Mouse (Mus musculus) E14TG2a.4 (cell line): ENCODE data around the gene Wdr81.

Experiments
- H3K27me3 ChIP-seq: 2 replicates; pipeline ENCODE4 v1.6.1; 2014; ENCODE audit warnings: low read length, control low read depth; ENCODE audit not compliant: insufficient read depth
- H3K36me3 ChIP-seq: 2 replicates; pipeline ENCODE4 v1.6.1; 2014; ENCODE audit warnings: low read length, control low read depth; ENCODE audit not compliant: insufficient read depth
- H3K4me1 ChIP-seq: replicated peaks from 2 replicates; pipeline ENCODE4 v1.6.1; 2014; ENCODE audit warnings: low read depth, low read length, control low read depth
- H3K4me3 ChIP-seq: replicated peaks from 2 replicates; pipeline ENCODE4 v1.5.1; 2014; ENCODE audit warnings: mild to moderate bottlenecking, low read length
- H3K9me3 ChIP-seq: 2 replicates; pipeline ENCODE4 v1.6.1; 2014; ENCODE audit warnings: low read length, control low read depth
- CTCF ChIP-seq: conservative IDR thresholded peaks from 2 replicates; pipeline ENCODE4 v1.5.1; 2014; ENCODE audit warnings: low read length
- NANOG ChIP-seq: IDR thresholded peaks from 2 replicates; pipeline ENCODE4 v1.6.1; 2014; ENCODE audit warnings: borderline replicate concordance, low read length, mixed read lengths
- POU5F1 ChIP-seq: IDR thresholded peaks from 2 replicates; pipeline ENCODE4 v1.6.1; 2014; ENCODE audit warnings: low read length, borderline replicate concordance

The Wdr81 gene

GRCm38 (mm10) chr11:75453991-75454930 lies at the start of gene Wdr81:
Gene Wdr81, minus strand, starts transcription at chr11:75454717.
- H3K9me3 ChIP-seq, result no peaks in the 10 kb centered on the region
- H3K4me1 ChIP-seq, result peaks cover 69% of the 10 kb centered on the region
- H3K36me3 ChIP-seq, result peaks cover 32% of the 10 kb centered on the region
- peaks cover 38% of the 10 kb centered on the region for H3K27me3 ChIP-seq
- H3K4me3 ChIP-seq, result peak within 1 kb of the TSS; percentile 81
- no peak for TF ChIP-seq NANOG
- 0 out of 2 replicates have a peak, but pooled peaks have one; percentile 9 for TF ChIP-seq CTCF

- no peaks in the 10 kb centered on the region for H3K27me3 ChIP-seq
- no peaks in the 10 kb centered on the region for H3K9me3 ChIP-seq
- H3K36me3 ChIP-seq, result peaks cover 100% of the 10 kb centered on the region
- H3K4me1 ChIP-seq, result no peaks in the 10 kb centered on the region
- H3K4me3 ChIP-seq, result no peak overlapping the region
- no peak for TF ChIP-seq CTCF
- no peak for TF ChIP-seq NANOG
- no peak for TF ChIP-seq POU5F1
Observed at GRCm38 (mm10) chr11:75498126-75498525, 43.6 kb upstream of the Wdr81 start.

- H3K27me3 ChIP-seq, result no peaks in the 10 kb centered on the region
- no peaks in the 10 kb centered on the region for H3K9me3 ChIP-seq
- H3K4me1 ChIP-seq, result peaks cover 4% of the 10 kb centered on the region; the same call in 1 of the 2 replicates
- peaks cover 100% of the 10 kb centered on the region for H3K36me3 ChIP-seq
- no peak overlapping the region for H3K4me3 ChIP-seq
- TF ChIP-seq CTCF, result no peak
- TF ChIP-seq POU5F1, result no peak
- no peak for TF ChIP-seq NANOG
Observed at GRCm38 (mm10) chr11:75494296-75495049, 40.0 kb upstream of the Wdr81 start.

GRCm38 (mm10) chr11:75487496-75487895 lies 33.0 kb upstream of the Wdr81 start:
- TF ChIP-seq POU5F1, result no peak
- Histone ChIP-seq H3K9me3 (no peaks in the 10 kb centered on the region), H3K4me3 (peak overlapping the region; percentile 99), H3K4me1 (peaks cover 28% of the 10 kb centered on the region), H3K36me3 (peaks cover 51% of the 10 kb centered on the region), H3K27me3 (no peaks in the 10 kb centered on the region)

- no peaks in the 10 kb centered on the region for H3K9me3 ChIP-seq
- peaks cover 44% of the 10 kb centered on the region for H3K36me3 ChIP-seq
- TF ChIP-seq POU5F1 (no peak), CTCF (no peak), NANOG (no peak)
- H3K4me3 ChIP-seq, result peak within 1 kb of the TSS; percentile 99
- peaks cover 28% of the 10 kb centered on the region for H3K4me1 ChIP-seq
- H3K27me3 ChIP-seq, result no peaks in the 10 kb centered on the region
Observed at GRCm38 (mm10) chr11:75486601-75487285, 32.2 kb upstream of the Wdr81 start, which contains the start of gene Prpf8. Gene Prpf8, plus strand, starts transcription at chr11:75486816.

GRCm38 (mm10) chr11:75486192-75486591 lies 31.7 kb upstream of the Wdr81 start:
- TF ChIP-seq CTCF, result no peak
- no peak for TF ChIP-seq POU5F1
- no peak for TF ChIP-seq NANOG
- H3K9me3 ChIP-seq, result no peaks in the 10 kb centered on the region
- H3K36me3 ChIP-seq, result peaks cover 38% of the 10 kb centered on the region
- 0 out of 2 replicates have a peak overlapping the region, but pooled peaks have one; percentile 99 for H3K4me3 ChIP-seq
- H3K4me1 ChIP-seq, result peaks cover 28% of the 10 kb centered on the region
- no peaks in the 10 kb centered on the region for H3K27me3 ChIP-seq

- peaks cover 25% of the 10 kb centered on the region for H3K27me3 ChIP-seq
- peaks cover 19% of the 10 kb centered on the region for H3K4me1 ChIP-seq
- no peak for TF ChIP-seq POU5F1
- TF ChIP-seq NANOG, result no peak
- no peak for TF ChIP-seq CTCF
- H3K36me3 ChIP-seq, result no peaks in the 10 kb centered on the region
- H3K4me3 ChIP-seq, result no peak overlapping the region
- no peaks in the 10 kb centered on the region; the same call in 1 of the 2 replicates for H3K9me3 ChIP-seq
Observed at GRCm38 (mm10) chr11:75473376-75473775, 18.9 kb upstream of the Wdr81 start.

- peaks cover 29% of the 10 kb centered on the region for H3K27me3 ChIP-seq
- no peaks in the 10 kb centered on the region for H3K36me3 ChIP-seq
- TF ChIP-seq CTCF (no peak), POU5F1 (no peak), NANOG (no peak)
- H3K4me1 ChIP-seq, result peaks cover 27% of the 10 kb centered on the region
- H3K4me3 ChIP-seq, result no peak overlapping the region
- no peaks in the 10 kb centered on the region; the same call in 1 of the 2 replicates for H3K9me3 ChIP-seq
Observed at GRCm38 (mm10) chr11:75472469-75473081, 18.1 kb upstream of the Wdr81 start.
